Mouse (Mus musculus) urinary bladder, postnatal 14 days (tissue): ENCODE results near the gene Zbtb16.

ENCODE experiments used
- DNase-seq: peaks from one replicate; pipeline ENCODE4 v3.0.0; 2021; ENCODE audit warnings: low spot score

Gene Zbtb16

GRCm38 (mm10) chr9:48644926-48645647 lies 190.9 kb downstream of the Zbtb16 start:
- no peak for DNase-seq

GRCm38 (mm10) chr9:48644376-48644775 lies 191.6 kb downstream of the Zbtb16 start:
- no peak for DNase-seq

- DNase-seq, result no peak
Observed at GRCm38 (mm10) chr9:48641636-48642035, 194.4 kb downstream of the Zbtb16 start.

- no peak for DNase-seq
Observed at GRCm38 (mm10) chr9:48640881-48641280, 195.1 kb downstream of the Zbtb16 start.

GRCm38 (mm10) chr9:48638176-48638803 lies 197.7 kb downstream of the Zbtb16 start:
- no peak for DNase-seq

GRCm38 (mm10) chr9:48637161-48637560 lies 198.9 kb downstream of the Zbtb16 start:
- no peak for DNase-seq

GRCm38 (mm10) chr9:48635576-48636350 lies 200.3 kb downstream of the Zbtb16 start:
- DNase-seq, result no peak

- no peak for DNase-seq
Observed at GRCm38 (mm10) chr9:48633147-48633546, 202.9 kb downstream of the Zbtb16 start.

- no peak for DNase-seq
Observed at GRCm38 (mm10) chr9:48619268-48619667, 216.8 kb downstream of the Zbtb16 start.

GRCm38 (mm10) chr9:48618589-48618988 lies 217.4 kb downstream of the Zbtb16 start:
- peak; percentile 70 for DNase-seq

- peak; percentile 65 for DNase-seq
Observed at GRCm38 (mm10) chr9:48618111-48618510, 217.9 kb downstream of the Zbtb16 start.

GRCm38 (mm10) chr9:48617511-48618010 lies 218.5 kb downstream of the Zbtb16 start:
- DNase-seq, result no peak

- DNase-seq, result no peak
Observed at GRCm38 (mm10) chr9:48613221-48613620, 222.8 kb downstream of the Zbtb16 start.

GRCm38 (mm10) chr9:48612542-48612941 lies 223.5 kb downstream of the Zbtb16 start:
- no peak for DNase-seq

- DNase-seq, result no peak
Observed at GRCm38 (mm10) chr9:48611032-48611431, 225.0 kb downstream of the Zbtb16 start.

- no peak for DNase-seq
Observed at GRCm38 (mm10) chr9:48609734-48610133, 226.3 kb downstream of the Zbtb16 start.

- no peak for DNase-seq
Observed at GRCm38 (mm10) chr9:48607417-48607816, 228.6 kb downstream of the Zbtb16 start.

- DNase-seq, result no peak
Observed at GRCm38 (mm10) chr9:48606171-48606570, 229.9 kb downstream of the Zbtb16 start.

- DNase-seq, result no peak
Observed at GRCm38 (mm10) chr9:48605697-48606096, 230.3 kb downstream of the Zbtb16 start.

- DNase-seq, result peak; percentile 17
Observed at GRCm38 (mm10) chr9:48604939-48605598, 231.0 kb downstream of the Zbtb16 start, which contains the start of gene Nnmt. TSS of gene Nnmt (minus strand) at chr9:48605153.
